Mouse (Mus musculus) erythroid progenitor cell, adult 5-6 weeks (primary cell): ENCODE data around the gene Pkp4. TPM values are rescaled to one million over a fixed set of nuclear protein-coding genes. Genes with fewer than 3 reads are reported as not detected.
"Not testable (repeated sequence)": the region's sequence is repeated elsewhere in the genome, so short reads cannot be mapped to it uniquely, and the experiment has no call there.

Experiments used
- ATAC-seq: replicated peaks from 2 replicates; pipeline ENCODE4 v1.8.0; 2016; ENCODE audit warnings: moderate number of reproducible peaks, mild to moderate bottlenecking, moderate TSS enrichment, inconsistent platforms; ENCODE audit not compliant: poor library complexity, low FRiP score, severe bottlenecking
- total RNA-seq, 2 experiments: library from RNA; stranded (forward) in 1 of 2; stranded (reverse) in 1 of 2; fragments of 150-400 nt in 1 of 2; fragments of 186-747, 209-891 nt in 1 of 2; gene quantifications; 2 replicates each; pipeline versions ENCODE4 v1.2.3 to v1.2.4; 2015 to 2017; ENCODE audit warnings: low replicate concordance in 2 of 2

The Pkp4 gene
- total RNA-seq, 2 experiments from 2014 or later: 4.7 to 10.5 TPM

DNA sequence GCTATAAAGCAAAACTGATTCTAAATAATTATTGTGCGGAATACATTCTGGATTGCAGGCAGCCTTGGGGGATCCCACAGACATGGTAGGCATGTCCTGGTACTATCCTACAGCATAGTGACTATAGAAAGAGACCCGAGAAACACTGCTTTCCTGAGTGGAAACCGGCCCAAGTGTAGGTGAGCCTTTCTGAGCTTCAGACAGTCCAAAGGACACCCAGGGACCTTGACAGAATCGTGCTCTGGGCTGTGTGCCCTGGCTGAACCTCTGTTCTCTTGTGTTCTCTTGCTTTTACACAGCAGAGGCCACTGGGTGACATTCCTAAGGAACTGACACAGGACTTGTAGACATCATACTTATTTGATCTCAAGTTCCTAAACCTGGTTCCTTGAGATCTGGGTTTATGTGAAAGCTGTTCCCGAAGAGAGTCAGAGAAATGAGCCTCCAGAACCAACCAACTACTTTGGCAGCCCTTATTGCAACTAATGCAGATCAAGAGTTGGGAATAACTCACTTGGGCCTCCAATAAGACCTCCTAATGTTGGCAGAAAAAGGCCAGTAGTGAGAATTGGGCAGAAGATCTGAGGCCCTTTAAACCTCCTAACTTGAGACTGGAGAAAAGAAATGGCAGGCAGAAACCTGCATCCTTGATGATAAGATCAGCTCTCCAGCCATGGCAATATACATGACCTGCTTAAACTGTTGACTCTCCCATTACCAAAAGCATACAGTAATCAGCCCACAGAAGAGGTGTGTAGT lies 195.1 kb downstream of the Pkp4 start:
- no peak for ATAC-seq

DNA sequence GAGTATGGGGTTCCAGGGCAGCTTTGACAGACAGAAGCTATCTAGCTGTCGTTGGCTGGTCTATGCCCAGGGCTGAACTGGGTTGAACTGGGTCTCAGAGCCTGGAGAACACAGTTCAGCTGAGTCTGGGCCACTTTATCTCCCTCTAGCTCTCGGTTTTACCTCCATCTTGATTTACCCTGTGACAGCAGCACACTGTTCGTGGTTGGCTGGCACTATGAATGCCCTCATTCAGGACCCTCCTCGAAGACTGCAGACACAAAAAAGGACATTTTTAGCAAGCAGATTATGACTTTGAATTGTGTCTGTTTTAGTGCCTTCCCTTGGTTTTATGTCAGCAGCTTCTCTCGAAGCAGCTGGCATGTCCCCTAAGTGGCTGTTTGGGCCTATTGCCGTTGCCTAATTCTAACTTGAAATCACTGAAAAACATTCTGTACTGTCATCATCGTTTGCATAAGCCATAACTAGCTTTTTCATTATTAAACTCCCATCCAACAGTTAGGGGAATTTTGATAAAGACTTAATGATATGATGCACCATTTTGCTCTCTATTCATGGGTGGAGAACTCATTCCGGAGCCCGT lies 199.2 kb downstream of the Pkp4 start:
- ATAC-seq: no peak

DNA sequence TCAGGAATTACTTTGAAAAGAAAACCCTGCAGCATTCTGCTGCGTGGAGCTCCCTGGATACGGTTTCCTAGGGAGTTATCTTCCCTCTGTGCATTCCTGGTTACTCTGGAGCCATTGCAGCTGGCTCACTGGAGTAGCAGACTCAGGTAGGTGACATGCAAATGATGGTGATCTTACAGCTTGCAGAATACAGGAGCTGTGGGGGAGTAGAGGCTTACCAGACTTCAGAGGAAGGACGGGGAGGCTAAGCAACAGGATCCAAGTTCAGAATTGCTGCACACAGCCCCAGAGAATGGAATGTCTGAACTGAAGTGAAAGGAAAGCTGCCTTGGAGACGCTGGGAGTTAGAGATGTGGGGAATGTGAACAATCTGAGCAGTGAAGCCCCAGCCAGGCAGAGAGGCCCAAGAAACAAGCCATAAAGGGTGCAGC lies 200.7 kb downstream of the Pkp4 start:
- ATAC-seq: no peak

DNA sequence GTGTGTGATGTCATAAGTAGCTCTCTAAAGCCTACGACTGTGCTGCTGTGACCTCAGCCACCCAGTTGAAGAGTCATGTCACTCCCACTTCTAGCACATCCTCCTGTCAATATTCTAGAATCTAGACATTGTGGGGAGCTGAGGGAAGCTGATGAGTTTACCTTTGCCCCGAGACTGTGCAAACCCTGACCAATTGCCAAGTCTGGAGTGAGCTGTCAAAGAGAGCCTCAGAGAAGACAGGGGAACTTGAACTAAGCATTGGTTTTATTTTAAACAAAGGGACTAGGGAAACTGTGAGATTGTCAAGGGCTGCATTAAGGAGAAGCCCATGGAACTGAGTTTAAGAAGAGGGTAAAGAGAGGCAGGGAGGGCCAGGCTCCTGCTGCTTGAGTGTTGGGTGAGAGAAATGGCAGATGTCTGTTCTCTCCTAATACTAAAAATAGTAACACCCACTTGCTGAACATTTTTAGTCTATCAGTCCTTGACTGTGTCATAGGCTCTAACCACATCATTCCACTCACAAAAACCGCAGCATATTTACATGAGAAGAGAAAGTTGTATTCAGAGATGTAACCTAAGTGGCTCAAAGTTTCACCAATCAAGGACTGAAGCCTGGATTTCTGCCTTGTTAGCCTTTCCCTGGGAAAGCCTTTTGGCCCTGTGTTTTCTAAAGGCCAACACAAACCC lies 203.6 kb downstream of the Pkp4 start:
- ATAC-seq: no peak

DNA sequence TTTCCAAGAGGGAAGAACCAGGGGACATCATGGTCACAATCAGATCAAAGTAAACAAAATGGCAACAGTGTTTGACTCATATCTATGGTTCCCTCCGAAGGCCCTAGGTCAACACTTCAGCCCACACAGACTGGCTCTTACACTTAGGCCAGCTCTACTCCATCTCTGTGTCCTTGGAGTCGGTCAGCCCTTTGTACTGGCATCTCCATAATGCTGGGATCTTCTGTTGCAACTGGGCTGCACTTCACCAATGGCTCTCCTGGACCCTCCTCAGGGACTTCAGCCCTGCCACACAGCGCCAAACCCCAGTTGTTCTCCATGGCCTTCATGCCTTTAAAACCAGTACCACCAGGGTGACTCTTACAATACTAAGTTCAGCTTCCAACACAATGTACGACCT lies 206.5 kb downstream of the Pkp4 start:
- no peak for ATAC-seq

DNA sequence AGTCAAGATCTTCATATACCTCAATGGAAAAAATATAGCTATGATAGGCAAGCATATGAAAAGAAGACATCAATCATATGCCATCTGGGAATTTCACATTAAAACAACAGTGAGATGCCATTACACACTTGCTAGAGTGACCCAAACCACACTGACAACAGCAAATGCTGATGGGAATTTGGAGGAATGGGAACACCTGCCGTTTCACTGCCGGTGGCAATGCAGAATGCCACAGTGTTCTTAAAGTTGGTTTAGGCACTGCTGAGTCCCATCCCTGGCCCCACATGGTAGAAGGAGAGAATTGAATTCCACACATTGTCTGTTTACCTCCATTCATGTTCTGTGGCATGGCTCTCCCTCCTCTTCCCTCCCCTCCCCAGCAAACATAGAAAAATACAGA lies 212.5 kb downstream of the Pkp4 start:
- no peak for ATAC-seq

DNA sequence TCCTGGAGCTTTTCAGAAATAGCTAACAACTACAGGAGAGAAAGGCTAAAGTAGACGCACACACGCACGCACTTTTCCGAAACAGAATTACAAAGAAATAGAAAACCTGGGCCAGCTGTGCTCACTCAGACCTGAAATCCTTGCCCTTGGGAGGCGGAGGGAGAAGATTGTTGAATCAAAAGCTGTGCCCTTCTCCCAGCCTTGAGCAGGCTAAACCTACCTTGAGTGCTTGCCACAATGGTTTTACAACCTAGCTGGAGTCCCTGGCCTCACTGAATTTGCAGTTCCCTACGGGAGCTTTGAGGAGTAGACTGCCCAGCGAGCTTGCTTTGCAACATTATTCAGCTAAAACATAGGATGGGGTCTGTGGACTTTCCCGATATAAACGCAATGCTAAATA lies 217.4 kb downstream of the Pkp4 start:
- ATAC-seq: no peak

DNA sequence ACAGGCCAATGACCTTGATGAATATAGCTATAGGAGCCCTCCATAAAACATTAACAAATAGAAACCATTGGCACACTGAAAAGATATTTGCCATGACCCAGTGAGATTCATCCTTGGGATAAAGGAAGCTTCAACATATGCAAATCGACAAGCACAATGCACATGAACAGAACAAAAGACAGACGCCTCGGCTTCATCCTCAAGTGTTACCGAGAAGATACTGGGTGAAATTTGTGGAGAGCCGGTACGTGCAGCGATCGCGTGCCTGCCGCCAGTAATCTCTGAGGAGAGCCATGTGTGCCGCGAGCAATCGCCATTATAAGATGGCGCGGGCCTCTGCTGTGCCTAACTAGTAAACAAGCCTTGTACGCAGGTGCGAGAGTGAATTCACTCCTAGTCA lies 218.2 kb downstream of the Pkp4 start:
- not testable (repeated sequence) for ATAC-seq

DNA sequence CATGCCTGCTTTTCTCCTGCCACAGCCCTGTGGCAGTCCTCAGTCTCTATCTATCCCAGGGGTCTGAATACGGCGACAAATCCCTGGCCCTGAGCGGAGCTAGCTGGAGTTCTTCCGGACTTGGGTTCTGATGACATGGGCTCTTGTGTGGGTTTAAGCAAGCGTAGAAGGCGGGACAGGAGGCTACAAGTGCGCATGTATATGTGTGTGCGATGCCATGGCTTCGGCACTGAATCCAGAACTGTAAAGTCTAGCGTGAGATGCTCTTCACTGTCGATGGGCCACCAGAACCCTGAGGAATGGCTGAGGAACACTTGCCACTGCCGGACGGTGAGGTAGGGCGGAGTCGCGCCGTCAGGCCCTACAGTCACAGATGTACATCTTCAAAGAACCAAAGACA lies 222.6 kb downstream of the Pkp4 start:
- ATAC-seq: no peak

DNA sequence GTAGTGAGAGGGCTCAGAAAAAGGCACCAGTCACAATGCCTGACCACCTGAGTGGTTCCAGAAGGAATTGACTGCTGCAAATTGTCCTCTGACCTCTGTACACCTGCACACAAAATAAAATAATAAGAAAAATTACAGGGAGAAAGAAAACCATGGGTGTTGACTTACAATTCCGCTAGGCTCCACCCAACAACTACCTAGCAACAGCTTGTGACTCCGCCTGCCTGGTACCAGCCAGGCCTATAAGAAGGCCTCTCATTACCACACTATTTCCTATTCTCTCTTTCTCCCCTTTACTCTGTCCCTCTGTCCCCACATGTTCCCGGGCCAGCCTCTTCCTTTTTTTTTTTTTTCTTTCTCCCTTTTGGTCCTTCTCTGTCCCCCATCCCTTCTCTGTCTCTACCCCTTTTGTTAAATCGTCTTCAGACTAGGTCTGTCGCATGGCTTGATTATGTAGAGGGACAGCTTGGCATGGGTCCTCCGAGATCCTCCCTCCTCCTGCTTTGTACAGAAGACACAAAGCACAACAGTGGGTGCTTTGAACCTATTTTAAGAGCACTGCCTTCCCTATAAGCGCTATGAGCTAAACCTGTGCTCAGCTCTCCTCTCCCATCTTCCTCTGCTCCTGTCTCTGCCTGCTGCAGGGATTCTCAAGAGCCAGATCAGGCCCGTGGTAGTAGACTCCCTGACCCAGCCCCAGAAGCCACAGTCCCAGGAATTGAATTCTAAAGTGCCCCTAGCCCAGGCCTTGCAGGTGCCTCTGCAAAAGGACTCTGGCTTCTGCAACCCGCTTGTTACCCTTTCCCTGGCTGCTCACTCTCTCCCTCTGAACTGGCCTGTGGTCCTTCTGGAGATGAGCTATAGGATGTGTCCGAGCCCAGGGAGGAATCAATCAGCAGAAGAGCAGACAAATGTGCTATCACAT lies 223.5 kb downstream of the Pkp4 start:
- ATAC-seq: no peak

DNA sequence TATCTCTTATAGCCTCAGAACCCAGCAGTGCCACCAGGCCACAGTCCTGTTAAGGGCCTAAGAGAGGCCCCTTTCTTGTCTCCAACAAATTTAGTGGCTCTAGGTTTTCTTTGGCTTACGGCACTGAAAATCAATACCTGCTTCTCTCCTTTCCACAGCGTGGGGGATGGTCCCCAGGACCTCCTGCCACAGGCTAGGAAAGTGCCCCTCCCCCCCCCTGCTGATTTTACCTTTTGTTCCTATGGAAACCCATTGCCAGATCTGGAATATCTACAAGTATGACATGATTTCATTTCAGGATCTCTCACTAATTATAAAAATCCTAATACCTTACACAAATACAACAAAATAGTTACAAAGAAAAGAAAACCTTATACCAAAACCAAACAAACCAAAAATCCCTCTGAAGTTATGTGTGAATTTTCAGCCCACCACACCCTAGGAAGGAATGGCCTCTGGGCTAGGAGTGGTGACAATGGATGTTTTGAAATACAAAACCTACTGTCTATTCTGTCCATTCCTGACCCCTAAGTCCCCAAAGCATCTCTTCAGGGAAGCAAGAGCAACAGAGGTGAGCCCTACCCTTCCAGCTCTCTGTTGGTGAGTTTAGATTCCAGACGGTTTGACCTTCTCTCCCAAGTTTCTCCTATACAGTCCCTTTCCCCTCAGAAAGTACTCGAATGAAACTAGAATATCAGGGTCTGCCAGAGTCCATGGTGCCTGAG lies 224.7 kb downstream of the Pkp4 start:
- no peak for ATAC-seq

DNA sequence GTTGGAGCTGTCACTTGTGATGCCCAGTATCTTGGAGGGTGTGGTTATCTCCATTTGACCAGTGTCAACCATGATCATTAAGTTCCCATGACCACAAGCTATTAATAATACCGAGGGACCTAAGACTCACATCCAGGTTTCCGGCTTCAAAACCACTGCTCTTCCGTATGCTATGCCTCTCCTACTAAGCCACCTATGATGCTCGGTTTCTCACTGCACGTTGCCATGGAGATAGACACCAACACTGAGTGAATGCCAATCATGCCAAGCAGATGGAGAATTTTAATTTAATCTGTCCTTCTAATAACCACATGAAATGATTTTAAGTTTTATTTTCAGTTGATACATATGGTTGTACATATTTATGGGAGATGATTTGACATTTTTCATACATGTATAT lies 229.3 kb downstream of the Pkp4 start:
- ATAC-seq: no peak

DNA sequence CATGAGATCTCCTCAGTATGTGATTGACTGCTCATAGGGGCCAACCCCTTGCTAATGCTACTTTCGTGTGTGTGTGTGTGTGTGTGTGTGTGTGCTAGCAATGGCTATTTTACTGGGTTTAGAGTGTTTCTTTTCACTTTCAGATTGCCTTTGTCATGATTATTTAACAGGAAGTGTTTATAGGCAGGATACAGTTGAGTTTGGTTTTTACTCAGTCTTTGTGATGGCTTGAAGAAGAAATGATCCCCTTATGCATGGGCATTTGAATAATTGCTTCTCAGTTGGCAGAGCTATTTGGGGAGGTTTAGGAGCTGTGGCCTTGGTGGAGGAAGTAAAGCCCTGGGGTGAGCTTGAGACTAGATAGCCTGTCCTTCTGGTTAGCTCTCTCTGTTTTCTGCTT lies 232.5 kb downstream of the Pkp4 start:
- ATAC-seq: no peak

DNA sequence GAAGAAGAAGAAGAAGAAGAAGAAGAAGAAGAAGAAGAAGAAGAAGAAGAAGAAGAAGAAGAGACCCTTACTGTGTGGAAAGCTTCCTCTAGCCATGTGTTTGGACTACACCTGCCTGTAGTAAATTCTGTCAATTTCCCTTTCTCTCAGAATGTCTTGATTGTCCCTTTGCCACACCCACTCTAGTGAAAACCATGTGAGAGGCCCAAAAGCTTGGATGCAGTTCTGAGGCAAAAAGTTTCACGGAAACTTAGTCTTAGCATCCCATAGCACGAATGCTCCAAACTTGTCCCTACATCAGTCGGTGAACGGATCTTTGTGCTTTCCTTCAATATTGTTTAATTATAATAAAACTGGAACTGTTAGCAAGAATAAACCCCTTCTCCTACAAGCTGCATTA lies 234.0 kb downstream of the Pkp4 start:
- ATAC-seq: no peak

DNA sequence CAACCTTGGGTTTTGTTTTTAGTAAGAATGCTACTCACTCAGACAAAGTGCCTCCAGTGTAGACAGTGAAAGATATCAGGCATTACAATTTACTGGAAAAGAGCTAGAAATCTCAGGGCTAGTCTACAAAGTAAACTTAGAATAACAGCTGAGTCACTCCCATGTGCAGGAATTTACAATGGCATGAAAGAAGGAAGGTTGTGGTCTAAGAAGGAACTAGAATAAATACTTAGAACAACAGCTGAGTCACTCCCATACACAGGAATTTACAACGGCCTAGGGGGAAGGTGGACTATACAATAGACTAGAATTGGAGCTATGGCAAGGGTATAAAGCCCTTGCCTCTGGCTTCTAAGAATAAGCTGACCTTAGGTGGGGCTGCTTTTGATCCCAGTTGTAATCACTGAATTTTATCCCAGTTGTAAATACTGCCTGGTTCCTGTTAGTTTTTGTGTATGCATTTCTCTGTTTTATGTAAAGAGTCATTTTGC lies 234.6 kb downstream of the Pkp4 start:
- ATAC-seq: not testable (repeated sequence)

DNA sequence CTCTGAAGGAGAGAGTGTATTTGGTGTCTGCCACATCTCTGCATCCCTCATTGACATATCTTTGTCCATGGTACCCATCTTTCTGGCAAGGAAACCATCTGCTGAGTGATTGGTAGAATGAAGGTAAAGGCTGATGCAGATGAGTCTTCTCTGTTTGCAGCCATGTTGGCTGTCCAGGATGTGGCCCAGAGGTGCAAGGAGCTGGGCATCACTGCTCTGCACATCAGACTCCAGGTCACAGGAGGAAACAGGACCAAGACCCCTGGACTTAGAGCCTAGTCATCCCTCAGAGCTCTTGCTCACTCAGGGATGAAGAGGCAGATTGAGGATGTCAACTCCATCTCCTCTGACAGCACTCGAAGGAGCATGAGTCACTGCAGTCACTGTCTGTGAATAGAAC lies 235.9 kb downstream of the Pkp4 start:
- ATAC-seq: no peak

DNA sequence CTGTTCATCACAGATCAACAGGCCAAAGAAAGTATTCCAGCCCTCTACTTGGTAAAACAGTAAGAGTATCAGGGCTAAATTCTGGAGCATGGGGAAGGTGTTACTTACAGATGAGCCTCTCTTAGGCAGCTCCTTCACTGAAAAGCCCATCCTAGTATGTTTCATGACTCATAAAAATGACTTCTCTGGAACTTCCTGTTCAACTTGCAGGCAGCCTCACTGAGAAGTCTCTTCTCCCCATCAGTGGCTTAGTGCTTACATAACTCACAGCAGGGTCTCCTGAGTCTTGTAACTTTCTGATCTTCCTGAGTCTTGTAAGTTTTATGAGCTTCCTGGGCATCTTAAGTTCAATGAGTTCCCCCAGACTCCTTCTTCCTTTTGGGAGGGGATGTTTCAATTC lies 236.9 kb downstream of the Pkp4 start:
- ATAC-seq: no peak

DNA sequence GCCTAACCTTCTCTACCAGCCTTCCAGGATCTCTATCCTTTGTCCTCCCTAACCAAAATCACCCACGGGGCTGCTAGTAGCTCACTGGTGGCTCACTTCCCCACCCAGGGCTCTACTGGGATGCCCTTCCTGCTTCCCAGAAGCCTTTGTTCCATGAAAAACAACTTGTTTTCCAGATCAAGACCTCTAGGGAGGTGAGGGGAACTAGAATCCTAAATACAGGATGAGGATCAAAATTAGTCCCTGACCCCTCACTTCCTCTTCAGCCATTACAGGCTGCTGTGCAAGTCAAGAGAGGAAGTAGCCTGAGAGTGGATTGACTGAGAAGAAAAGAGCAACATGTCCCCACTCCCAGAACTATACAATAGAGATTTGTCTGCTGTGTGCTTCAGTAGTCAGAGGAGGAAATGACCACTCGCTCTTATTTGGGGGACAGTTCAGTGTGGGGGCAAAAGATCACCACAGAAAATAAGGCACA lies 240.3 kb downstream of the Pkp4 start:
- no peak for ATAC-seq

DNA sequence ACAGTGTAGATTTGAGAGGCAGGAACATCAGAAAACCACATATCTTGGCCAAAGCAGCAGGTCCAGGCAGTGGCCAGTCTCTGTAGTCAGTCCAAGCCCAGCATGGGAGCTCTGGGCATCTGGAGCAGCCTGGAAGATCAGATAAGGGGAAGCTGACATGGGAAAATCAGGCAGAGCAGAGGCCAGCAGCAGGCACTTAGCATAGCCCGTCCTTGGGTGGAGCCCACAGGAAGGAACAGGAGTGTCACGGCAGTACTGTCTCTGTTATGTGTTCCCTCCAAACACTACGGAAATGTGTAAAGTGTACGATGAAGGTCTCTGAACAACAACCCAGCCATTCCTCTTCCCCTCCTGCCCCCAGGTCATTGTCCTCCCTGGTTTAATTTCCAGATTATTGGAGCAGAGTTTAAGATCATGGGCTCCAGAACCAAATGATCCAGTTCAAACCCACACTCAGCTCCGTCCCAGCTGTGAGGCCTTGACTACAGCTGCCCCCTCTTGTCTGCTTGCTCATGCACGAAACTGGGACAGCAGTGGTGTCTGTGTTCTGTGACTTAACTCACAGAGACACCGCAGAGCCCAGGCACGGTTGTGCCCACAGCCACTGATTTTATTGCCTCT lies 241.3 kb downstream of the Pkp4 start:
- ATAC-seq: no peak
